Mouse (Mus musculus) layer of hippocampus, adult 9-11 months (tissue): ENCODE data around the gene Myadml2.

Experiments used
- DNase-seq: peaks from one replicate; pipeline ENCODE4 v3.0.0; 2022

The Myadml2 gene

DNA sequence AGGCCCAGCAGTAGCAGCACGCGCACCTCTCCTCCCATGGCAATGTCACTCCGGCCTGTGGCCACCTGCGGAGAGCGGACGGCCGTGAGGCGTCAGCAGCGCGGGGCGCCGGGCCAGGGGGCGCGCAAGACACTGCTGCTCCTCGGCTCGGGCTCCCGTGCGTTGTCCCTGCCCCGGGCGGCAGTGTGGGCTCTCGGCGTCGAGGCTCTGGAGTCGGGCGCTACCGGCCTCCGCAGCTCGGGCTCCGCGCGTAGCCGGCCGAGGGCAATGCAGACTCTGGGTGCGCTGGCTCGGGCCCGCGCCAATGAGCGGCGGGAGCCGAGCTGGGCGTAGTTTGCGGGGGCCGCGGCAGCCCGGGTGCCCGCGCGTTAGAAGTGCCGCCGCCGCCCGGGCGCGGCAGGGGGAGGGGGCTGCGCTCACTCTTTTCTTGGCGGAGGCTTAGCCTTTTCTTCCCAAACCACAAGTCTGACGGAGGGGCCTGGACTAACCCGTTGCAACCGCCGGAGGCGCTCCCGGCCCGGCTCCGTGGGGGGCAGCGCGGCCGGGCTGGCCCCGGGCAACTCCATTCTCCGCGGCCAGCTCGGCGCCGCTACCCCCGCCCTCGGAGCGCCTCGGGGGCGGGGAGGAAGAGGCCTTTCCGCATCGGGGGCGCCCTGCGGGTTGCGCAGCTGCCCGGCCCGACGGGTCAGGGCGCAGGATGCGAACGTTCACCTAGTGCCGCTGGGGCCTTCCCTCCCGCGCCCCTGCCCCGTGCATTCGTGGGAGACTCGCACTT, 12.5 kb upstream of the Myadml2 start:
- DNase-seq: no peak

GRCm38 (mm10) chr11:120659509-120660300, 11.7 kb upstream of the Myadml2 start:
- no peak for DNase-seq

GRCm38 (mm10) chr11:120658876-120659410, 11.0 kb upstream of the Myadml2 start:
- DNase-seq: peak; percentile 60

- no peak for DNase-seq
These were observed 9.3 kb upstream of the Myadml2 start for GRCm38 (mm10) chr11:120657301-120657700.

GRCm38 (mm10) chr11:120654741-120655140, 6.8 kb upstream of the Myadml2 start:
- no peak for DNase-seq

GRCm38 (mm10) chr11:120651872-120652271, 3.9 kb upstream of the Myadml2 start:
- DNase-seq: no peak

DNA sequence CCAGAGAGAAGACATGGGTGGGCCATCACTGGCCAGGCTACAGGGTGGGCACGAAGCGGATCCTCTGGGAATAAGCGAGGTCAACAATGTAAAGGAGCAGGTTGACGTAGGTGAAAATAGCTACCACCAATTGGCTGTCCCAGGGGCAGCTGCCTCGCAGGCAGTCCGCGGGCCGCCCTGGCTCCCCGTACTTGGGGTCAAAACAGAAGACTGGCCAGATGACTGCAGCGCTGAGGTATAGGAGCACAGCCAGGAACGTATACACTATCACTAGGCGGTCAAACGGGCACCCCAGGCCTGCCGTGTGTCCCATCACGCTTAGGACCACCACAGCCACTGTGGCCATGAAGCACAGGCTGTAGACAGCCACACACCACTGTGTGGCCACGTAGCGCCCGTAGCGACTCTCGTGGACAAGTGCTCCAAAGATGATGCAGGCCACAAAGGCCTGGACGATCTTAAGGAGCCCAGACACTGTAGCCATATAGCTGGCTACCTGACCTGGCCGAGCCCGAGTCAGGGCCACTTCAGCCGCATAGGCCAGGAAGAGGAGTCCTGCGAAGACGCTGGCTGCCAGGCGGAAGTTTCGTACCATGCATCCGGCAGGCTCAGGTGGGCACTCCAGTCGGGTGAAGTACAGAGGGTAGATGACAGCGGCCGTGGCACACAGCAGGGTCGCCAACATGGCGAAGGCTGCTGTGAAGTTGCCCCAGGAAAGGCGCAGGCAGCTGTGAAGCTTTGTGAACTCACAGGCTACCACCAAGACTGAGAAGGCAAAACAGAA, 719 bp downstream of the Myadml2 start:
- no peak for DNase-seq

GRCm38 (mm10) chr11:120643601-120643987, 4.4 kb downstream of the Myadml2 start, which contains the start of gene Pycr1:
Pycr1 (minus strand) TSS chr11:120643769.
- peak; percentile 93 for DNase-seq

GRCm38 (mm10) chr11:120642939-120643600, 4.9 kb downstream of the Myadml2 start:
- no peak for DNase-seq

DNA sequence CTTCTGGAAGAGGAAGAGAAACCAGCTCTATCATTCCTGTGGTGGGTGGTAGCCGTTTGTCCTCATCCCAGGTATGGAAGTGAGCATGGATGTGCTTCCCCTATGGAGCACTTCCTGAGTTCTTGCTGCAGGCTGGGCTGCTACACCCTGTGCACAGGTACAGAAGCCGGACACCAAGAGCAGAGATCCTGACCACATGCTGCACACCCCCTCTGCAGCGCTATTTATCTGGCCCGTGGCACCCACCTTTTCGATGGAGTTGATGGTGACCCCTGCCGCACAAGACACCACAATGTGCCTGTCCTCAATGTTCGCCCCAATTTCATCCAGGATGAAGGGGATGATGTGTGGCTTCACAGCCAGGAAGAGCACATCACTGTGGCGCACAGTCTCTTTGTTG, 6.1 kb downstream of the Myadml2 start:
- no peak for DNase-seq

GRCm38 (mm10) chr11:120641255-120641654, 6.7 kb downstream of the Myadml2 start:
- no peak for DNase-seq

DNA sequence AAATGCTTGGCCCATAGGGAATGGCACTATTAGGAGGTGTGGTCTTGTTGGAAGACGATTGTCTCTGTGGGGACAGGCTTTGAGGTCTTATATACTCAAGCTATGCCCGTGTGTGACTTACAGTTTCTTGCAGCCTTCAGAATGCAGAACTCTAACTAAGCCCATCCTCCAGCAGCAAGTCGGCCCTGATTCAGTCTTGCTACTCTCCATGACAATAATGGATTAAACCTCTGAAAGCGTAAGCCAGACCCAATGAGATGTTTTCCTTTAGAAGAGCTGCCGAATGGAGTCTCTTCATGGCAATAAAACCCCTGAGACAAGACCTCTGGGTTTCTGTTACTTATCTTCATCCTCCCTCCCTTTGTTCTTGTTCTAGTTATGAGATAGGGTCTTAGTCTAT, 13.1 kb downstream of the Myadml2 start:
- DNase-seq: no peak

GRCm38 (mm10) chr11:120633520-120634343, 14.2 kb downstream of the Myadml2 start, which contains the start of gene Mafg:
Mafg (minus strand) TSS chr11:120633600.
- peak; percentile 96 for DNase-seq

GRCm38 (mm10) chr11:120632559-120633519, 15.1 kb downstream of the Myadml2 start:
- DNase-seq: peak; percentile 71

- no peak for DNase-seq
These were observed 16.1 kb downstream of the Myadml2 start for GRCm38 (mm10) chr11:120631726-120632448.

DNA sequence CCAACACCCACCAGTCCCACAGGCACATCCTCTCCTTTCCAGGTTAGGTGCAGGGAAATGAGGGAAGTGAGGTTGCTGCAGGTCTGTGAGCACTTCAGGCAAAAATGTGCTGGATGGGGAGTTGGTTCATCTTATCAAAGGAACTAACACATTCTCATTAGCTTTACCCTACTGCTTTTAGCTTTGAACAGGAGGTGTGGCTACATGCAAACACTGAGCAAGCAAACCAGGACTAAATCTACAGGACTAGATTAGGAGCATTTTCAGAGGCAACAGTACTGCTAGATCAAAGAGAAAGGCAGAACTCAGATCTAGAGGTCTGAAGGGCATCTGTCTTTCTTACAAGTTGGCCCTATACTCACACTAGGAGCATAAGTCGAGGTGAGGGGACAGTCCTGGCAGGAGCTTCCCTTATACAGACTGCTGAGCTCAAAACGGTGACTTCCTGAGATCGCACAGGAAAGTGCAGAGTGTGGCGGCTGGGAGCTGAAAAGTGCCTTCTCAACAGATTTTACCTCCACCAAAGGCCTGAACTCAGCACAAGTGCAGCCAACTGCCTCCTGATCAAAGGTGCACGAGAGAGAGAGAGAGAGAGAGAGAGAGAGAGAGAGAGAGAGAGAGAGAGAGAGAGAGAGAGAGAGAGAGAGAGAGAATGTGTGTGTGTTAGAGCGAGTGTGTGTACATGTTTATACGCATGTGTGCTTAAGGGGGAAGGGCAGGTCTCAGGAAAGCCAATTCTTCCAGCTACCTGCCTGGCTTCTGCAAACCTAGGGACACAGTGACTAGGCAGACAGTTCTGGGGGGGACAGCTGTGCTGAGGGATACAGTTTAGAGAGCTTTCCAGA, 16.9 kb downstream of the Myadml2 start:
- no peak for DNase-seq

- DNase-seq: peak; percentile 80
These were observed 17.5 kb downstream of the Myadml2 start for GRCm38 (mm10) chr11:120630401-120630871.

DNA sequence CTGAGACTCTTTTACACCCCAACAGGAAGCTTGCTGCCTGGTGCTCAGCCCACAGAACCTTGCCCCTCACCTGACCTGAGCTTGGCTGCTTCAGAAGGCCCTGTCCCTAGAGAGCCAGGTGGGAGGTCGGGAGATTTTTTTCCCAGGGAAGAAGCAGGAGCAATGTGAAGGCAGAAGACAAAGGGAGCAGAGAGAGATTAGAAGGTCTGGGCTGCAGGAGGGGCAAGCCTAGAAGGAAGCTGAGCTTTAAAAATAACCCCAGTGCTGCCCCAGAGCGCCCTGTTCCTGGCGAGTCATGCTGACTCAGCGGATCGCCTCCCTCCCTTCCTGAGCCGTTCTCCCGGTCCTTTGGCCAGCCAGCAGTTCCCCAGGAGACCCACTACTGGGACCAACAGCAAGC, 18.0 kb downstream of the Myadml2 start:
- DNase-seq: no peak
